Mouse (Mus musculus) CH12.LX (cell line): ENCODE measurements around the gene Fam185a. TPM values are rescaled to one million over a fixed set of nuclear protein-coding genes. Genes with fewer than 3 reads are reported as not detected.

Source experiments
- DNase-seq: peaks from one replicate; pipeline ENCODE4 v3.0.0-alpha.2; 2013; ENCODE audit errors: extremely low read depth
- H3K27ac ChIP-seq: 2 replicates; pipeline ENCODE4 v1.5.1; 2012; ENCODE audit warnings: low read depth, mild to moderate bottlenecking, control low read depth, moderate library complexity; ENCODE audit not compliant: insufficient read depth
- H3K27me3 ChIP-seq: replicated peaks from 2 replicates; pipeline ENCODE3; 2012; ENCODE audit warnings: inconsistent platforms
- H3K36me3 ChIP-seq, 2 experiments: replicated peaks in 1 of 2; 2 replicates each; pipeline versions ENCODE3 to v1.6.1; 2012; ENCODE audit warnings: inconsistent platforms in 1 of 2, low read length in 1 of 2, mild to moderate bottlenecking in 1 of 2, mixed read lengths in 1 of 2, moderate library complexity in 1 of 2; ENCODE audit not compliant: control insufficient read depth in 1 of 2, insufficient read depth in 1 of 2
- H3K4me1 ChIP-seq, 2 experiments: 2 replicates each; pipeline ENCODE4 v1.6.1; 2012; ENCODE audit warnings: inconsistent platforms in 1 of 2, moderate library complexity in 1 of 2; ENCODE audit not compliant: insufficient read depth in 2 of 2, control insufficient read depth in 1 of 2
- H3K4me2 ChIP-seq: 2 replicates; pipeline ENCODE4 v1.6.1; 2012; ENCODE audit warnings: low read depth, mild to moderate bottlenecking, control low read depth; ENCODE audit not compliant: poor library complexity, insufficient read depth, severe bottlenecking
- H3K4me3 ChIP-seq, 3 experiments: fragments of 150-350 bp in 1 of 3; sonication (generic) in 1 of 3; replicated peaks in 1 of 3; 2 replicates each; pipeline versions ENCODE3 to v1.5.1; 2011 to 2012; ENCODE audit warnings: low read depth in 2 of 3, low read length in 2 of 3, mild to moderate bottlenecking in 2 of 3, moderate library complexity in 2 of 3, control low read depth in 1 of 3, improper control_type of control experiment in 1 of 3, inconsistent platforms in 1 of 3, mixed read lengths in 1 of 3; ENCODE audit not compliant: poor library complexity in 1 of 3
- H3K79me2 ChIP-seq: replicated peaks from 2 replicates; pipeline ENCODE4 v1.6.1; 2012; ENCODE audit warnings: mild to moderate bottlenecking, moderate library complexity; ENCODE audit not compliant: control insufficient read depth, poor library complexity, insufficient read depth, severe bottlenecking; ENCODE audit errors: extremely low read depth
- H3K9ac ChIP-seq: 2 replicates; pipeline ENCODE4 v1.6.1; 2012; ENCODE audit warnings: low read depth, mild to moderate bottlenecking, control low read depth, moderate library complexity; ENCODE audit not compliant: insufficient read depth
- H3K9me3 ChIP-seq: replicated peaks from 2 replicates; pipeline ENCODE3; 2012; ENCODE audit warnings: low read length, inconsistent platforms, mixed read lengths
- CHD1 ChIP-seq: IDR thresholded peaks from 2 replicates; pipeline ENCODE4 v1.6.1; 2012; ENCODE audit warnings: low read depth, low read length, improper control_type of control experiment, inconsistent platforms
- ELF1 ChIP-seq: IDR thresholded peaks from 2 replicates; pipeline ENCODE4 v1.6.1; 2014; ENCODE audit warnings: low read depth, mild to moderate bottlenecking, inconsistent platforms, low read length, improper control_type of control experiment
- EP300 ChIP-seq: IDR thresholded peaks from 2 replicates; pipeline ENCODE4 v1.6.1; 2011; ENCODE audit warnings: low read length, improper control_type of control experiment
- ETS1 ChIP-seq: conservative IDR thresholded peaks from 2 replicates; pipeline ENCODE4 v1.6.1; 2012; ENCODE audit warnings: low read depth, mild to moderate bottlenecking, inconsistent platforms, low read length, improper control_type of control experiment, moderate library complexity
- HCFC1 ChIP-seq: IDR thresholded peaks from 2 replicates; pipeline ENCODE4 v1.6.1; 2012; ENCODE audit warnings: low read depth, mild to moderate bottlenecking, inconsistent platforms, low read length, improper control_type of control experiment
- IRF4 ChIP-seq: IDR thresholded peaks from 2 replicates; pipeline ENCODE4 v1.6.1; 2014; ENCODE audit warnings: low read depth, mild to moderate bottlenecking, inconsistent platforms, low read length, improper control_type of control experiment
- JUN ChIP-seq: IDR thresholded peaks from 2 replicates; pipeline ENCODE4 v1.6.1; 2011; ENCODE audit warnings: low read depth, mild to moderate bottlenecking, low read length, improper control_type of control experiment, moderate library complexity; ENCODE audit not compliant: insufficient read depth
- JUND ChIP-seq: conservative IDR thresholded peaks from 2 replicates; pipeline ENCODE4 v1.6.1; 2011; ENCODE audit warnings: low read depth, low read length, improper control_type of control experiment
- MAFK ChIP-seq: IDR thresholded peaks from 2 replicates; pipeline ENCODE4 v1.6.1; 2011; ENCODE audit warnings: low read length, improper control_type of control experiment; ENCODE audit not compliant: insufficient replicate concordance
- MXI1 ChIP-seq: IDR thresholded peaks from 2 replicates; pipeline ENCODE4 v1.6.1; 2011; ENCODE audit warnings: mild to moderate bottlenecking, low read depth, low read length, improper control_type of control experiment
- MYC ChIP-seq: IDR thresholded peaks from 2 replicates; pipeline ENCODE4 v1.6.1; 2011; ENCODE audit warnings: low read depth, mild to moderate bottlenecking, improper control_type of control experiment, low read length
- NELFE ChIP-seq: IDR thresholded peaks from 2 replicates; pipeline ENCODE4 v1.6.1; 2011; ENCODE audit warnings: low read depth, low read length, improper control_type of control experiment
- NRF1 ChIP-seq: IDR thresholded peaks from 2 replicates; pipeline ENCODE4 v1.6.1; 2014; ENCODE audit warnings: low read depth, mild to moderate bottlenecking, inconsistent platforms, low read length, improper control_type of control experiment, moderate library complexity
- PAX5 ChIP-seq: IDR thresholded peaks from 2 replicates; pipeline ENCODE4 v1.6.1; 2012; ENCODE audit warnings: low read length, inconsistent platforms, mixed read lengths
- POLR2AphosphoS2 ChIP-seq: IDR thresholded peaks from 2 replicates; pipeline ENCODE4 v1.6.1; 2011; ENCODE audit warnings: low read depth, low read length, improper control_type of control experiment
- RCOR1 ChIP-seq: conservative IDR thresholded peaks from 2 replicates; pipeline ENCODE4 v1.6.1; 2012; ENCODE audit warnings: low read depth, mild to moderate bottlenecking, inconsistent platforms, low read length, improper control_type of control experiment
- SIN3A ChIP-seq: IDR thresholded peaks from 2 replicates; pipeline ENCODE4 v1.6.1; 2012; ENCODE audit warnings: low read length, improper control_type of control experiment, inconsistent platforms
- TCF12 ChIP-seq: IDR thresholded peaks from 2 replicates; pipeline ENCODE4 v1.6.1; 2014; ENCODE audit warnings: low read depth, mild to moderate bottlenecking, inconsistent platforms, low read length, improper control_type of control experiment
- UBTF ChIP-seq: IDR thresholded peaks from 2 replicates; pipeline ENCODE4 v1.6.1; 2012; ENCODE audit warnings: low read depth, mild to moderate bottlenecking, inconsistent platforms, low read length, improper control_type of control experiment, moderate library complexity
- USF1 ChIP-seq: IDR thresholded peaks from 2 replicates; pipeline ENCODE4 v1.6.1; 2014; ENCODE audit warnings: low read depth, mild to moderate bottlenecking, inconsistent platforms, low read length, improper control_type of control experiment
- USF2 ChIP-seq: conservative IDR thresholded peaks from 2 replicates; pipeline ENCODE4 v1.6.1; 2011; ENCODE audit warnings: low read depth, low read length, improper control_type of control experiment
- dilution Hi-C: fragments of 300-500 bp; cut with MboI; formaldehyde crosslinking; loops from 2 replicates; pipeline ENCODE4 v1.14.3; 2020; ENCODE audit warnings: low sequenced_read_pairs; ENCODE audit not compliant: extremely low pct_unique_long_range_greater_than_20kb, extremely low pct_ligation_motif_present
- in situ Hi-C: fragments of 300-500 bp; cut with MboI; formaldehyde crosslinking; loops from 3 replicates; pipeline ENCODE4 v1.14.3; 2019; ENCODE audit warnings: low sequenced_read_pairs, low pct_ligation_motif_present, low pct_unique_long_range_greater_than_20kb, mixed read lengths
- polyA plus RNA-seq: library from polyadenylated mRNA; unstranded; fragments of >175 nt; gene quantifications from 2 replicates; pipeline ENCODE4 v1.2.1, GENCODE M21; 2012; ENCODE audit warnings: low read depth; ENCODE audit not compliant: insufficient read length
- total RNA-seq, 2 experiments: library from RNA; depleted of rRNA; stranded (reverse); fragments of 300-350 nt in 1 of 2; fragments of >200 nt in 1 of 2; gene quantifications; 2 replicates each; pipeline ENCODE4 v1.2.3; 2012 to 2014

The Fam185a gene
- total and polyA plus RNA-seq, 3 experiments = 13.4 to 30.6 (median 16.1) TPM

- TF ChIP-seq JUND (no peak), UBTF (no peak), MAFK (no peak)
Measured at GRCm38 (mm10) chr5:21500133-21500532, 75.4 kb downstream of the Fam185a start (continued).

GRCm38 (mm10) chr5:21500941-21501340 is 76.2 kb downstream of the Fam185a start:
- Histone ChIP-seq H3K4me1 (peaks cover 9 to 28% of the 10 kb centered on the region in 2 experiments), H3K79me2 (no peaks in the 10 kb centered on the region), H3K9me3 (no peaks in the 10 kb centered on the region), H3K9ac (no peak overlapping the region), H3K27me3 (no peaks in the 10 kb centered on the region), H3K4me3 (no peak overlapping the region), H3K36me3 (no peaks in the 10 kb centered on the region), H3K27ac (no peak overlapping the region), H3K4me2 (no peak overlapping the region)
- in situ Hi-C loops = no loop called here
- no peak for DNase-seq
- TF ChIP-seq NRF1 (no peak), USF2 (no peak), MAFK (no peak), CHD1 (no peak), ETS1 (no peak), POLR2AphosphoS2 (no peak), SIN3A (no peak), USF1 (no peak), RCOR1 (no peak), JUN (no peak), TCF12 (no peak), HCFC1 (no peak), NELFE (no peak)
- dilution Hi-C loops = no loop called here

GRCm38 (mm10) chr5:21502936-21503610 is 78.3 kb downstream of the Fam185a start:
- Histone ChIP-seq H3K9ac (no peak overlapping the region), H3K79me2 (no peaks in the 10 kb centered on the region), H3K9me3 (no peaks in the 10 kb centered on the region), H3K4me2 (no peak overlapping the region), H3K27me3 (no peaks in the 10 kb centered on the region), H3K27ac (no peak overlapping the region), H3K36me3 (no peaks in the 10 kb centered on the region), H3K4me3 (no peak overlapping the region), H3K4me1 (peaks cover 9 to 30% of the 10 kb centered on the region in 2 experiments)
- dilution Hi-C loops (no loop called here), in situ Hi-C loops (no loop called here)
- TF ChIP-seq MYC (no peak), MXI1 (no peak), MAFK (no peak), EP300 (no peak), PAX5 (no peak), ELF1 (no peak), IRF4 (no peak), USF1 (no peak), NRF1 (no peak), SIN3A (no peak)
- no peak for DNase-seq
